Mouse (Mus musculus) CH12.LX (cell line): ENCODE results near the gene Gm12166.

ENCODE experiments used
- CTCF ChIP-seq, 2 experiments: IDR thresholded peaks in 1 of 2; conservative IDR thresholded peaks in 1 of 2; 2 replicates each; pipeline ENCODE4 v1.5.1; 2011 to 2012; ENCODE audit warnings: low read depth in 2 of 2, low read length in 2 of 2, improper control_type of control experiment in 1 of 2, inconsistent platforms in 1 of 2, mild to moderate bottlenecking in 1 of 2, moderate library complexity in 1 of 2
- JUN ChIP-seq: IDR thresholded peaks from 2 replicates; pipeline ENCODE4 v1.6.1; 2011; ENCODE audit warnings: low read depth, mild to moderate bottlenecking, low read length, improper control_type of control experiment, moderate library complexity; ENCODE audit not compliant: insufficient read depth
- POLR2A ChIP-seq: IDR thresholded peaks from 2 replicates; pipeline ENCODE4 v1.6.1; 2011; ENCODE audit warnings: low read depth, mild to moderate bottlenecking, improper control_type of control experiment, low read length
- TCF12 ChIP-seq: IDR thresholded peaks from 2 replicates; pipeline ENCODE4 v1.6.1; 2014; ENCODE audit warnings: low read depth, mild to moderate bottlenecking, inconsistent platforms, low read length, improper control_type of control experiment

- TF ChIP-seq POLR2A (no peak), TCF12 (no peak), CTCF (conservative IDR thresholded peaks at IDR 0.05 in 1 of 2, IDR thresholded peaks at IDR 0.05 in 1 of 2; ENCODE audit: low read depth in 2 of 2, low read length in 2 of 2) (no peak), JUN (no peak)
Observed at GRCm38 (mm10) chr11:46096265-46096649, 44.1 kb upstream of the Gm12166 start.
